Mouse (Mus musculus) heart, embryonic 12.5 days (tissue): ENCODE results near the gene Lmbrd2. TPM values are rescaled to one million over a fixed set of nuclear protein-coding genes. Genes with fewer than 3 reads are reported as not detected.
A peak's percentile ranks its signal among the peaks of the same experiment; 100 is the strongest.

Source experiments
- ATAC-seq: fragments of 200-750 bp; cut with Nextera tagmentation; 2 replicates; pipeline ENCODE4 v1.8.0; 2017; ENCODE audit warnings: moderate TSS enrichment, moderate library complexity; ENCODE audit not compliant: insufficient number of reproducible peaks, low FRiP score
- H3K27ac ChIP-seq: fragments of 300-500 bp; sonication (generic); 2 replicates; pipeline ENCODE4 v1.5.1; 2016; ENCODE audit warnings: mild to moderate bottlenecking, moderate library complexity; ENCODE audit not compliant: poor library complexity, severe bottlenecking
- H3K27me3 ChIP-seq: fragments of 300-500 bp; sonication (generic); replicated peaks from 2 replicates; pipeline ENCODE4 v1.6.1; 2016; ENCODE audit warnings: mild to moderate bottlenecking, moderate library complexity
- H3K36me3 ChIP-seq: fragments of 300-500 bp; sonication (generic); 2 replicates; pipeline ENCODE4 v1.6.1; 2016; ENCODE audit warnings: mild to moderate bottlenecking, moderate library complexity
- H3K4me1 ChIP-seq: fragments of 300-500 bp; sonication (generic); replicated peaks from 2 replicates; pipeline ENCODE4 v1.6.1; 2016; ENCODE audit warnings: mild to moderate bottlenecking
- H3K4me2 ChIP-seq: fragments of 300-500 bp; sonication (generic); 2 replicates; pipeline ENCODE4 v1.6.1; 2016; ENCODE audit warnings: mild to moderate bottlenecking, moderate library complexity
- H3K4me3 ChIP-seq: fragments of 300-500 bp; sonication (generic); 2 replicates; pipeline ENCODE4 v1.5.1; 2016; ENCODE audit warnings: mild to moderate bottlenecking
- H3K9ac ChIP-seq: fragments of 300-500 bp; sonication (generic); 2 replicates; pipeline ENCODE4 v1.6.1; 2016; ENCODE audit warnings: mild to moderate bottlenecking, moderate library complexity
- H3K9me3 ChIP-seq: fragments of 300-500 bp; sonication (generic); replicated peaks from 2 replicates; pipeline ENCODE4 v1.6.1; 2016; ENCODE audit warnings: mild to moderate bottlenecking, moderate library complexity
- WGBS: fragments of 180-500 bp; shearing (Covaris S2); methylation state at CpG from one replicate; pipeline ENCODE4 v1.1.7; 2016; 5-methylcytosine and 5-hydroxymethylcytosine counted together
- polyA plus RNA-seq: library from polyadenylated mRNA; unstranded; fragments of >200 nt; fragmentation: Nextera tagmentation; extraction: Ambion mirVana; gene quantifications from 2 replicates; pipeline ENCODE4 v1.2.1, GENCODE M21; 2016

Gene Lmbrd2
- polyA plus RNA-seq, result 2.1 and 3.3 TPM in 2 replicates

DNA sequence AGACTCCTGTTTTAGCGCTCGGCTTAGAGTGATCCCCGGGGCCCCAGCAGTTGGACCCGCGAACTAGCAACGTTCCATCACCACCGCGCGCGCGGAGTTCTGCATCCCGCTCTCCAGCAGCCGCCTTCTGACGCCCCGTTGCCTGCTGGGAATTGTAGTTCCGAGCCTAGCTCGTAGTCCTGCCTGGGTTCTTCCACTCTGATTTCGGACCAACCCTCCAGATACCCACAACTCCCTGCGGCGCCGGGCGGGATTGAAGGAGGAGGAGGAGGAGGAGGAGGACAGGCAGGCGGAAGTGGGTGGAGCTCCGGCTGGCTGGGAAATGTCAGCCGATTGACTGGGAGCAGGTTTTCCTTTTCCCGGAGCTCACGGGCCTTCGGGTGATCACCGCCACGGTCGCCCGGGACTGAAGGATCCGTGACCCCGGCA, at the start of gene Lmbrd2:
Gene Lmbrd2, plus strand, starts transcription at position 299 of the 429 bp plus-strand sequence.
- Histone ChIP-seq H3K9me3 (no peaks in the 10 kb centered on the region), H3K36me3 (peaks cover 35% of the 10 kb centered on the region), H3K4me2 (peak within 1 kb of the TSS; percentile 76), H3K9ac (peak within 1 kb of the TSS; percentile 78), H3K27me3 (no peaks in the 10 kb centered on the region), H3K4me3 (peak within 1 kb of the TSS; percentile 74), H3K4me1 (peaks cover 20% of the 10 kb centered on the region), H3K27ac (peak within 1 kb of the TSS; percentile 77)
- ATAC-seq, result peak; percentile 99
- WGBS, result under 1% methylated on average over 34 of the region's 34 CpGs

DNA sequence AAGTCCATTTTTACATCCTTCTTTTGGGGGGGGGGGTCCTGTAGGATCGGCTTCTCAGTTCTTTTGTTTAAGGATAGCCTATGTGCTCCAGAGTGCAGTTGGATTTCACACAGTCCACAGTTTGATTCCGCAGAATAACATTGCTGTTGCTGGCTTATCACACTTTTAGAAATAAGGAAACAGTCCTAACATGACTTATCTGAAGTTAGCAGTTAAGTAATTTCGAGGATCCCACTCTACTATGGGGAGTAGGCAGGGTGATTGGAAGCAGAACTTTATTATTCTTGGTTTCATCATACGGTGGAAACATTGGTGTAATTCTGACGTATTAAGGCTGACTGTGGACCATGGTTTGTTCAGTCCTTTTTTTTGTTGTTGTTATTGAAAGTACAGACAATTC, 49.7 kb upstream of the Lmbrd2 start:
- peaks cover 41% of the 10 kb centered on the region for H3K36me3 ChIP-seq
- no peak for ATAC-seq
- H3K27ac ChIP-seq, result no peak overlapping the region
- H3K9me3 ChIP-seq, result no peaks in the 10 kb centered on the region
- H3K4me1 ChIP-seq, result peaks cover 50% of the 10 kb centered on the region
- H3K4me2 ChIP-seq, result no peak overlapping the region
- no peaks in the 10 kb centered on the region for H3K27me3 ChIP-seq
- H3K4me3 ChIP-seq, result no peak overlapping the region
- 66% methylated on average over 5 of the region's 5 CpGs for WGBS
- no peak overlapping the region for H3K9ac ChIP-seq

DNA sequence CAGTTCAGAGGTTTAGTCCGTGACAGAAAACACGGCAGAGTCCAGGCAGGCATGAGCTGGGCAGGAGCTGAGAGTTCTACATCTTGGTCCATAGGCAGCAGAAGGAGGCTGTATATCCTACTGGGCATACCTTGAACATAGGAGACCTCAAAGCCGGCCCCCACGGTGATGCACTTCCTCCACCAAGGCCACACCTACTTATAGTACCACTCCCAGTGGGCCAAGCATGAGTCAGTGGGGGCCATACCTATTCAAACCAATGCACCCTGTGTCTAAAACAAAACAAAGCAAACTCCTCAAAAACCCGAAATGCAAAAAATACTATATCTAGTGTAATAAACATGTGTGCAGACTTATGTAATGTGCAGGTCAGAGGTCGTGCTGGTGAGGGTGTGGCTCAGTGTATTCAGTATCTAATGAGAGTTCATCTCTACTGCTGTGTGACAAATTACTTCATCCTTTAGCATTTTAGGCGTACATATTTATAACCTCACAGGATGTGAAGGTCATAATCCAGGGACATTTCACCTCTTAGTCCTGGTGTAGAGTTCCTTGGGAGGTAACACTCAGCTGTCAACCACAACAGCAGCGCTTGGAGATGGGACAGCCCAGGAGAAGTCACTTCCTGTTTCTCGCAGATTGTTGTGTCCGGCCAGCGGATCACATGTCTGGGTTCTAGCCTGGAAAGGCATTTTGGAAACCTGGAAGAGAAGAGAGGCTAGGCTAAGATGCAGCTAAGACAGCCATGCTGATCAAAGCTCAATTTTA, 46.6 kb upstream of the Lmbrd2 start:
- Histone ChIP-seq H3K9me3 (no peaks in the 10 kb centered on the region), H3K27ac (peak overlapping the region; percentile 25), H3K4me3 (0 out of 2 replicates have a peak overlapping the region, but pooled peaks have one; percentile 8), H3K9ac (no peak overlapping the region), H3K4me1 (peaks cover 31% of the 10 kb centered on the region), H3K36me3 (peaks cover 45% of the 10 kb centered on the region), H3K4me2 (peak overlapping the region; percentile 56), H3K27me3 (no peaks in the 10 kb centered on the region)
- peak; percentile 31; the same call in 1 of the 2 replicates for ATAC-seq
- WGBS, result 61% methylated on average over 11 of the region's 11 CpGs

DNA sequence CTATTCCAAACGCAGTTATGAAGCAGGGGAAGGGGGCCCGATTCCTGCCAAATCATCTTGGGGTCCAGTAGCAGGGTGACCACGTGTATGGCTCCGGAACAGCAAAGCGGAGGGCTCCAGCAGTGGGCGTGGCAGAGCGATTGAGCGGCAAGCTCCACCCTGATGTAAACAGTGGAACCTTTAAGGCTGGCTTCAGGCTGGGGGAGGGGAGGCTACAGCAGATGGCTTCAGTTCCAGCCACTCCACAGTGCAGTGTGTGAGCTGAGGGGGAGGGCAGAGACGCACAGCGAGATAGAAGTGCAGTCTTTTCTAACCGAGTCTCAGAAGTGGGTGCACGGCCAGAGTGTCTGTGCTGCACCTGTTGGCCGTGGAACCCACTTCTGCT, 46.0 kb upstream of the Lmbrd2 start:
- 0 out of 2 replicates have a peak overlapping the region, but pooled peaks have one; percentile 8 for H3K4me3 ChIP-seq
- no peaks in the 10 kb centered on the region for H3K27me3 ChIP-seq
- no peak overlapping the region for H3K9ac ChIP-seq
- no peaks in the 10 kb centered on the region for H3K9me3 ChIP-seq
- peak; percentile 90 for ATAC-seq
- H3K36me3 ChIP-seq, result peaks cover 49% of the 10 kb centered on the region
- H3K4me2 ChIP-seq, result peak overlapping the region; percentile 56
- H3K4me1 ChIP-seq, result peaks cover 29% of the 10 kb centered on the region
- peak overlapping the region; percentile 25 for H3K27ac ChIP-seq
- WGBS, result 8% methylated on average over 13 of the region's 13 CpGs

DNA sequence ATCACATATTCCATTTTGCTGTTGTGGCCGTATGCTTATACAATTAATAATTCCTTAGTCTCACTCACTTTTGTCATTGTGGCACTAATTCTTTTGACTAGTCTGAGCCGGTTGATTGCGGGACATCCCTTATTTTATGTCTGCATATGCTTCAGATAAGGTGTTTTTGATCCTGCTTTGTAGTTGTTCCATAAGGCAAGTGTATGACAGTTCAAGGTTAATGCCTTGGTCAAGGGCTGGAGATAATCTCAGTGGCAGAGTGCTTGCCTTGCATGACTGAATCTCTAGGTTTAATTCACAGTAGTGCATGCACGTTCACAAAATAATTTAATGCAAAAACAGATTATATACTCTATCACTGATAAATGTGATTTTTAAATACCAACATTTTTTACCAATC, 43.5 kb upstream of the Lmbrd2 start:
- Histone ChIP-seq H3K9me3 (no peaks in the 10 kb centered on the region), H3K27me3 (no peaks in the 10 kb centered on the region), H3K36me3 (peaks cover 59% of the 10 kb centered on the region), H3K4me3 (no peak overlapping the region), H3K9ac (no peak overlapping the region), H3K4me2 (no peak overlapping the region), H3K4me1 (peaks cover 28% of the 10 kb centered on the region), H3K27ac (peak overlapping the region; percentile 51; the same call in 1 of the 2 replicates)
- 67% methylated on average over 4 of the region's 4 CpGs for WGBS
- no peak for ATAC-seq

DNA sequence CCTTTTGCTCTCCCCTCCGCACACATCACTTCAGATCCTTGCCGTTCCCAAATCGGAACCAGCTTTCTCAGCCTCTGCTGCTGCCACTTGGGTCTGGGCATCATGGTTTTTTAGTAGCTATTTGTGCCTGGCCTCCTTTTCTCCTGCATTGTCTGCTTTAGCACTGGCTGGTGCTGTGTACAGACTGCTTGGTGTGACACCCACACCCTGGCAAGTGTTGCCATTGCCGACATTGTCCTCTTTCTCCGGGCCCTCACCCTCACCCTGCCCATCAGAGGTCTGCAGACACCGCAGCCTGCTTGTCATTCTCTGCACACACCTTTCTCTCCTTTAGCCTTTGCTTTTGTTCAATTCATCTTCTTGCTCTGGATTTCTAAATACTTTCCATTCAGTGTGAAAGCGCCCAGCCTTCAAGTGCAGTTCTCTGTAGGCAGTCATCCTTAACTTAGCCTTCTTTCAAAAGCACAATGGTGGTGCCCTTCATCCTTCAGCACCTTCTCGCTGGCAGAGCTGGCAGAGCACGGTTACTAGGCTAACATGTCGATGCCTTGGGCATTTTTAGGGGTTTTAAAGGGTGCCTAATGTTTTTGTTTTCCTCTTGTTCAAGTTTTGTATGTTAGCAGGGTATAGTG, 39.8 kb upstream of the Lmbrd2 start:
- Histone ChIP-seq H3K27ac (no peak overlapping the region), H3K9me3 (no peaks in the 10 kb centered on the region), H3K27me3 (no peaks in the 10 kb centered on the region), H3K36me3 (peaks cover 71% of the 10 kb centered on the region), H3K4me3 (no peak overlapping the region), H3K9ac (no peak overlapping the region), H3K4me2 (no peak overlapping the region), H3K4me1 (peaks cover 12% of the 10 kb centered on the region)
- WGBS, result 94% methylated on average over 10 of the region's 10 CpGs
- no peak for ATAC-seq

DNA sequence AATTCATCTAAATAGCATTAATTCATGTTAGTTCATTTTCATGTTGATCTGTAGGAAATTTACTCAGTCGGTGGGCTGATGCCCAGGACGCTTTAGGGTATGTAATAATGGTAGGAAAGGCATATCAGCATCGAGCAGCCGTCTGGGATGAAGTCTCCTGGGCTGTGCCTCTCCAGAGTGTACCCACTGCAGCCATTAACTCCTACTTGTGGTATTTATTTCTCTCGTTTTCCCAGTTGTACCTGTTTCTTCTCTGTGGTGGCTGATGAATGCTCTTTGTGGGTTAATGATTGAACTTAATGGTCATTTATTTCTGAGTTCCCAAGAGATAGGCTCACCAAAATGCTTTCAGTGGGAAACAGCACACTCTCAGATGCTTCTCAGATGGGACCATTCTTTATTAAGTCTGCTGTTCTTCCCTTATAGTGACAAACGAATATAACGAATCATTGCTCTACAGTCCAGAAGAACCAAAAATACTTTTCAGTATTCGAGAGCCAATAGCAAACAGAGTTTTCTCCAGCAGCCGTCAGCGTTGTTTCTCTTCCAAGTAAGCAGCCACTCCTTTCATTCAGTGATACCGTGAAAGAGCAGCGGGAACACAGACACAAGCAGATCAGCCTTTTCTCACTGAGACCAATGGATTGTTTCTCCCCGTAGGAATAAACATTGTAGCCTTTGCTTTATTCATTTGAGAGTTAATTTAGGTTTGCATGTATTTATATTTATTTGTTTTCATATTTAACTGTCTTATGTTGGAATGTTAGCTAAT, 33.9 kb upstream of the Lmbrd2 start:
- Histone ChIP-seq H3K27me3 (no peaks in the 10 kb centered on the region), H3K9me3 (no peaks in the 10 kb centered on the region), H3K9ac (no peak overlapping the region), H3K4me3 (no peak overlapping the region), H3K4me1 (no peaks in the 10 kb centered on the region), H3K36me3 (peaks cover 62% of the 10 kb centered on the region), H3K4me2 (no peak overlapping the region), H3K27ac (no peak overlapping the region)
- ATAC-seq, result no peak
- 88% methylated on average over 13 of the region's 13 CpGs for WGBS

DNA sequence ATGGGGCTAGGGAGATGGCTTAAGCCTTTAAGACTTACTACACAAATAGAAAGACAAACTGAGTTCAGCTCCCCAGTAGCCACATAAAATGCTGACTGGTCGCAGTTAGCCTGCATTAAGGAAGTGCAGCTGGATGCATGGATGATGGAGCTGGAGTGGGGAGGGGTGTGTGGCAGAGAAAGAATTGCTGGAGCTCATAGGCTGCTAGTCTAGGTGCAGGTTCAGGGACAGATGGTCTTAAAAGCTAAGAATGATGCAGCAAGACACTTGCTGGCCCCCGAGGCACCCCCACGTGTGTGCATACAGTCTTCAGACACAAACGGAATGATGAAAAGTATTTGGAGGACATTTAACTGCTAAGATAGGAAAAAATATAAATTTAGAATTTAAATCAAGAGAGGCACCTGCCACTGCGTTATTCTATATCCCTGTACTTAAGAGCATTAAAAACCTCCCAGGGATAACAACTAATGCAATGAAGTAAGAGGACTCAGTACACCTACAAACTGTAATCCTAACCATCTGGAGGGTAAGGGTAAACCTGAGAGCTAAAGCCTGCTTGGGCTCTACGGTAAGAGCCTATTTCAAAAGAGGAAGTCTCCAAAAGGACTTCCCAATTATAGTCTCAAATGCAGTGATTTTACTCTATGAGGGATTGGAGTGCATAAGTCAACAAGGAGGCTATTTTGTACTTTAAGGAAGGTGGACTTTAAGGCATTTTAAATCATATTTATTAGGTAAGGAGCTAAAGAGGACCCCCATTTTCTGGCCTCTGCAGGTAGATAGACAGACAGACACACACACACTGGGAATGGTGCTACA, 29.6 kb upstream of the Lmbrd2 start:
- Histone ChIP-seq H3K4me3 (no peak overlapping the region), H3K36me3 (peaks cover 63% of the 10 kb centered on the region), H3K9me3 (no peaks in the 10 kb centered on the region), H3K27ac (no peak overlapping the region), H3K4me2 (no peak overlapping the region), H3K4me1 (0 out of 2 replicates have a peak, but pooled peaks cover 5% of the 10 kb centered on the region), H3K9ac (no peak overlapping the region), H3K27me3 (no peaks in the 10 kb centered on the region)
- no peak for ATAC-seq
- WGBS, result 84% methylated on average over 6 of the region's 6 CpGs

DNA sequence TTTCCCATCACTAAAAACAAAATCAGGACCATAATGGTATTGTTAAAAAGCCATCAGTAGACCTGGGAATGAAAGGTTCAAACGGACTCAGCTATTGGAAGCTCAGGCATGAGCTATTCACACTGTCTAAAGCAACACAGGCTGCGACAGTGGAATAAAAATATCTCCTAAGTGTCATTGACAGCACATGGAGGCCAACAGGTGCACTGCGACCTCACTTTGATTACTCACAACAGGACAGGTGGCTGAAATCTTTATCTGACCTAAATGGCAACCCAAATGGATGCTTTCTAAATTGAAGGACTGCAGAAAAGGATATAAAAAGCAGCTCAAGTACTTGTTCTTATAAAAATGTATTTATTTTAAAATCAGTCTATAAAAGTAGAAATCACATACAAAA, 28.7 kb upstream of the Lmbrd2 start:
- Histone ChIP-seq H3K4me3 (no peak overlapping the region), H3K36me3 (peaks cover 63% of the 10 kb centered on the region), H3K27me3 (no peaks in the 10 kb centered on the region), H3K4me1 (0 out of 2 replicates have a peak, but pooled peaks cover 5% of the 10 kb centered on the region), H3K4me2 (no peak overlapping the region), H3K9ac (no peak overlapping the region), H3K9me3 (no peaks in the 10 kb centered on the region), H3K27ac (no peak overlapping the region)
- ATAC-seq, result no peak
- 67% methylated on average over 3 of the region's 3 CpGs for WGBS

DNA sequence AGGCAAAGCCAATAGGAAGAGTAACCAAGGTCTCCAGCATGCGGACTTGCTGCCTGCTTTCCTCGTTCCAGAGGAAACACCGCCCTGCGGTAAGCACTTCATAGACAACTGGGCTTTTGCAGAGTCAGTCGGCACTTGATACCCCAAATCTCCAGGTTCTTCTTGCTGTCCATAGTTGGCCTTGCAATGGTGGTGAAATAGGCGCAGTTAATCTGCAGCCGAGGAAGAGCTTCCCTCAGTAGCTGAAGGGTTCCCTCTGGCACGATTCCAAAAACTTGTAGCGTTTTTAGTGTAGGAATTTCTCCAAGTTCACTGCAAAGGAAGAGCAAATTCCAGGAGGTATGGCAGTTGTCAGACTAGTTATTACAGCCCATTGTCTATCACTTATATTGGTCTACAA, 26.8 kb upstream of the Lmbrd2 start:
- Histone ChIP-seq H3K4me2 (no peak overlapping the region), H3K9me3 (no peaks in the 10 kb centered on the region), H3K4me1 (0 out of 2 replicates have a peak, but pooled peaks cover 5% of the 10 kb centered on the region), H3K4me3 (no peak overlapping the region), H3K27me3 (no peaks in the 10 kb centered on the region), H3K9ac (no peak overlapping the region), H3K36me3 (peaks cover 70% of the 10 kb centered on the region), H3K27ac (no peak overlapping the region)
- no peak for ATAC-seq
- 72% methylated on average over 9 of the region's 9 CpGs for whole genome bisulfite sequencing
